Mouse (Mus musculus): ENCODE data around the gene Swt1. TPM values are rescaled to one million over a fixed set of nuclear protein-coding genes. Genes with fewer than 3 reads are reported as not detected.
"Not testable (repeated sequence)": the region's sequence is repeated elsewhere in the genome, so short reads cannot be mapped to it uniquely, and the experiment has no call there.

Gene Swt1
- polyA plus RNA-seq (2015; fragmentation: Nextera tagmentation; extraction: Ambion mirVana), result 33.9 and 37.8 TPM in 2 replicates

GRCm38 (mm10) chr1:151428263-151429221, at the start of gene Swt1, which contains the start of gene Trmt1l:
Swt1 (minus strand) TSS chr1:151428455.
Trmt1l (plus strand) TSS chr1:151428542.
- peak within 1 kb of the TSS; percentile 94 for H3K9ac ChIP-seq
- no peaks in the 10 kb centered on the region for H3K9me3 ChIP-seq
- H3K4me1 ChIP-seq, result peaks cover 17% of the 10 kb centered on the region
- H3K4me3 ChIP-seq, result peak within 1 kb of the TSS; percentile 91
- no peaks in the 10 kb centered on the region for H3K27me3 ChIP-seq
- peak; percentile 100 for ATAC-seq (ENCODE audit: insufficient number of reproducible peaks, insufficient read depth, low FRiP score, low TSS enrichment, low read depth)
- under 1% methylated on average over 74 of the region's 74 CpGs for WGBS
- peak within 1 kb of the TSS; percentile 64 for H3K4me2 ChIP-seq
- H3K36me3 ChIP-seq, result peaks cover 4% of the 10 kb centered on the region; the same call in 1 of the 2 replicates
- H3K27ac ChIP-seq, result peak within 1 kb of the TSS; percentile 97

GRCm38 (mm10) chr1:151472386-151472785, 44.1 kb upstream of the Swt1 start:
- H3K4me3 ChIP-seq; H3K4me1 ChIP-seq; H3K4me2 ChIP-seq; H3K27me3 ChIP-seq; ATAC-seq (ENCODE audit: insufficient number of reproducible peaks, insufficient read depth, low FRiP score, low TSS enrichment, low read depth); H3K27ac ChIP-seq; H3K9me3 ChIP-seq; H3K9ac ChIP-seq: not testable (repeated sequence)
- 95% methylated on average over 8 of the region's 8 CpGs for WGBS
- peaks cover 71% of the 10 kb centered on the region for H3K36me3 ChIP-seq

GRCm38 (mm10) chr1:151471429-151471828, 43.2 kb upstream of the Swt1 start:
- H3K4me2 ChIP-seq, result no peak overlapping the region
- H3K27me3 ChIP-seq, result no peaks in the 10 kb centered on the region
- no peaks in the 10 kb centered on the region for H3K4me1 ChIP-seq
- ATAC-seq (ENCODE audit: insufficient number of reproducible peaks, insufficient read depth, low FRiP score, low TSS enrichment, low read depth), result no peak
- peaks cover 65% of the 10 kb centered on the region for H3K36me3 ChIP-seq
- H3K4me3 ChIP-seq, result no peak overlapping the region
- WGBS, result 85% methylated on average over 7 of the region's 7 CpGs
- no peaks in the 10 kb centered on the region for H3K9me3 ChIP-seq
- no peak overlapping the region for H3K9ac ChIP-seq
- H3K27ac ChIP-seq, result no peak overlapping the region

- WGBS, result 77% methylated on average over 4 of the region's 4 CpGs
- H3K36me3 ChIP-seq, result peaks cover 28% of the 10 kb centered on the region
- no peak overlapping the region for H3K9ac ChIP-seq
- no peaks in the 10 kb centered on the region; the same call in 1 of the 2 replicates for H3K4me1 ChIP-seq
- no peak for ATAC-seq (ENCODE audit: insufficient number of reproducible peaks, insufficient read depth, low FRiP score, low TSS enrichment, low read depth)
- H3K27me3 ChIP-seq, result no peaks in the 10 kb centered on the region
- H3K27ac ChIP-seq, result no peak overlapping the region
- no peak overlapping the region for H3K4me2 ChIP-seq
- H3K9me3 ChIP-seq, result no peaks in the 10 kb centered on the region
- no peak overlapping the region for H3K4me3 ChIP-seq
Observed at GRCm38 (mm10) chr1:151466571-151466970, 38.3 kb upstream of the Swt1 start.

- Histone ChIP-seq H3K4me1 (no peaks in the 10 kb centered on the region; the same call in 1 of the 2 replicates), H3K36me3 (peaks cover 32% of the 10 kb centered on the region), H3K4me2 (no peak overlapping the region), H3K4me3 (no peak overlapping the region), H3K27ac (no peak overlapping the region), H3K9me3 (no peaks in the 10 kb centered on the region), H3K27me3 (no peaks in the 10 kb centered on the region), H3K9ac (no peak overlapping the region)
- ATAC-seq (ENCODE audit: insufficient number of reproducible peaks, insufficient read depth, low FRiP score, low TSS enrichment, low read depth), result no peak
- WGBS, result 23% methylated on average over 4 of the region's 4 CpGs
Observed at GRCm38 (mm10) chr1:151464914-151465313, 36.7 kb upstream of the Swt1 start.

- no peak overlapping the region for H3K4me3 ChIP-seq
- no peak for ATAC-seq (ENCODE audit: insufficient number of reproducible peaks, insufficient read depth, low FRiP score, low TSS enrichment, low read depth)
- no peak overlapping the region for H3K27ac ChIP-seq
- no peak overlapping the region for H3K9ac ChIP-seq
- peaks cover 50% of the 10 kb centered on the region for H3K36me3 ChIP-seq
- H3K4me1 ChIP-seq, result no peaks in the 10 kb centered on the region; the same call in 1 of the 2 replicates
- no peak overlapping the region for H3K4me2 ChIP-seq
- 79% methylated on average over 9 of the region's 9 CpGs for WGBS
- no peaks in the 10 kb centered on the region for H3K9me3 ChIP-seq
- H3K27me3 ChIP-seq, result no peaks in the 10 kb centered on the region
Observed at GRCm38 (mm10) chr1:151461265-151461664, 33.0 kb upstream of the Swt1 start.

- H3K27ac ChIP-seq, result no peak overlapping the region
- peaks cover 75% of the 10 kb centered on the region for H3K36me3 ChIP-seq
- no peak for ATAC-seq (ENCODE audit: insufficient number of reproducible peaks, insufficient read depth, low FRiP score, low TSS enrichment, low read depth)
- H3K27me3 ChIP-seq, result no peaks in the 10 kb centered on the region
- no peaks in the 10 kb centered on the region for H3K9me3 ChIP-seq
- no peak overlapping the region for H3K4me2 ChIP-seq
- H3K9ac ChIP-seq, result no peak overlapping the region
- WGBS, result 77% methylated on average over 5 of the region's 5 CpGs
- H3K4me1 ChIP-seq, result no peaks in the 10 kb centered on the region
- no peak overlapping the region for H3K4me3 ChIP-seq
Observed at GRCm38 (mm10) chr1:151457087-151457486, 28.8 kb upstream of the Swt1 start.

- no peaks in the 10 kb centered on the region for H3K9me3 ChIP-seq
- H3K36me3 ChIP-seq, result peaks cover 81% of the 10 kb centered on the region
- WGBS, result 96% methylated on average over 11 of the region's 11 CpGs
- H3K4me3 ChIP-seq, result no peak overlapping the region
- H3K4me1 ChIP-seq, result no peaks in the 10 kb centered on the region
- ATAC-seq (ENCODE audit: insufficient number of reproducible peaks, insufficient read depth, low FRiP score, low TSS enrichment, low read depth), result no peak
- no peak overlapping the region for H3K9ac ChIP-seq
- H3K4me2 ChIP-seq, result no peak overlapping the region
- H3K27ac ChIP-seq, result no peak overlapping the region
- no peaks in the 10 kb centered on the region for H3K27me3 ChIP-seq
Observed at GRCm38 (mm10) chr1:151451946-151452345, 23.7 kb upstream of the Swt1 start.

- Histone ChIP-seq H3K4me3 (no peak overlapping the region), H3K27me3 (no peaks in the 10 kb centered on the region), H3K36me3 (peaks cover 83% of the 10 kb centered on the region), H3K4me2 (no peak overlapping the region), H3K9me3 (no peaks in the 10 kb centered on the region), H3K4me1 (no peaks in the 10 kb centered on the region), H3K9ac (no peak overlapping the region), H3K27ac (no peak overlapping the region)
- 89% methylated on average over 2 of the region's 2 CpGs for WGBS
- no peak for ATAC-seq (ENCODE audit: insufficient number of reproducible peaks, insufficient read depth, low FRiP score, low TSS enrichment, low read depth)
Observed at GRCm38 (mm10) chr1:151450851-151451250, 22.6 kb upstream of the Swt1 start.

GRCm38 (mm10) chr1:151449866-151450265, 21.6 kb upstream of the Swt1 start:
- H3K27ac ChIP-seq, result no peak overlapping the region
- no peak overlapping the region for H3K9ac ChIP-seq
- no peak overlapping the region for H3K4me2 ChIP-seq
- H3K9me3 ChIP-seq, result no peaks in the 10 kb centered on the region
- H3K27me3 ChIP-seq, result no peaks in the 10 kb centered on the region
- peaks cover 88% of the 10 kb centered on the region for H3K36me3 ChIP-seq
- WGBS, result 94% methylated on average over 10 of the region's 10 CpGs
- no peak for ATAC-seq (ENCODE audit: insufficient number of reproducible peaks, insufficient read depth, low FRiP score, low TSS enrichment, low read depth)
- no peaks in the 10 kb centered on the region for H3K4me1 ChIP-seq
- no peak overlapping the region for H3K4me3 ChIP-seq

GRCm38 (mm10) chr1:151435431-151435830, 7.2 kb upstream of the Swt1 start:
- Histone ChIP-seq H3K9ac (no peak overlapping the region), H3K4me2 (no peak overlapping the region), H3K27me3 (no peaks in the 10 kb centered on the region), H3K4me1 (0 out of 2 replicates have a peak, but pooled peaks cover 5% of the 10 kb centered on the region), H3K9me3 (no peaks in the 10 kb centered on the region), H3K27ac (no peak overlapping the region), H3K36me3 (peaks cover 58% of the 10 kb centered on the region), H3K4me3 (no peak overlapping the region)
- WGBS, result 93% methylated on average over 6 of the region's 6 CpGs
- ATAC-seq (ENCODE audit: insufficient number of reproducible peaks, insufficient read depth, low FRiP score, low TSS enrichment, low read depth), result no peak

GRCm38 (mm10) chr1:151429316-151429715, 1.1 kb upstream of the Swt1 start:
- Histone ChIP-seq H3K36me3 (peaks cover 9% of the 10 kb centered on the region), H3K9ac (peak overlapping the region; percentile 94), H3K4me2 (peak overlapping the region; percentile 64), H3K9me3 (no peaks in the 10 kb centered on the region), H3K27ac (peak overlapping the region; percentile 97), H3K4me1 (peaks cover 17% of the 10 kb centered on the region), H3K27me3 (no peaks in the 10 kb centered on the region), H3K4me3 (peak overlapping the region; percentile 91)
- 36% methylated on average over 9 of the region's 9 CpGs for WGBS
- no peak for ATAC-seq (ENCODE audit: insufficient number of reproducible peaks, insufficient read depth, low FRiP score, low TSS enrichment, low read depth)
